Mouse (Mus musculus): ENCODE measurements around the gene Ntrk2.

The Ntrk2 gene

GRCm38 (mm10) chr13:58924486-58924885 is 118.1 kb downstream of the Ntrk2 start:
- no peak for DNase-seq (ENCODE audit: low spot score in 2 of 2)

GRCm38 (mm10) chr13:58927186-58927585 is 120.8 kb downstream of the Ntrk2 start:
- DNase-seq (ENCODE audit: low spot score in 2 of 2) = no peak

- no peak for DNase-seq (ENCODE audit: low spot score in 2 of 2)
These were observed 121.4 kb downstream of the Ntrk2 start for GRCm38 (mm10) chr13:58927656-58928226.

GRCm38 (mm10) chr13:58928668-58929436 is 122.5 kb downstream of the Ntrk2 start:
- no peak for DNase-seq (ENCODE audit: low spot score in 2 of 2)

- no peak for DNase-seq (ENCODE audit: low spot score in 2 of 2)
These were observed 123.8 kb downstream of the Ntrk2 start for GRCm38 (mm10) chr13:58930161-58930560.

GRCm38 (mm10) chr13:58933126-58933525 is 126.8 kb downstream of the Ntrk2 start:
- DNase-seq (ENCODE audit: low spot score in 2 of 2) = no peak

GRCm38 (mm10) chr13:58934576-58935110 is 128.3 kb downstream of the Ntrk2 start:
- DNase-seq (ENCODE audit: low spot score in 2 of 2) = no peak

- DNase-seq (ENCODE audit: low spot score in 2 of 2) = peak; percentile 53 to 57
These were observed 129.7 kb downstream of the Ntrk2 start for GRCm38 (mm10) chr13:58935956-58936495.

GRCm38 (mm10) chr13:58937884-58938283 is 131.5 kb downstream of the Ntrk2 start:
- no peak for DNase-seq (ENCODE audit: low spot score in 2 of 2)

- DNase-seq (ENCODE audit: low spot score in 2 of 2) = no peak
These were observed 132.1 kb downstream of the Ntrk2 start for GRCm38 (mm10) chr13:58938464-58938863.

GRCm38 (mm10) chr13:58940208-58940607 is 133.8 kb downstream of the Ntrk2 start:
- no peak for DNase-seq (ENCODE audit: low spot score in 2 of 2)

GRCm38 (mm10) chr13:58940798-58941197 is 134.4 kb downstream of the Ntrk2 start:
- DNase-seq (ENCODE audit: low spot score in 2 of 2) = no peak

- DNase-seq (ENCODE audit: low spot score in 2 of 2) = no peak
These were observed 139.4 kb downstream of the Ntrk2 start for GRCm38 (mm10) chr13:58945781-58946180.

- no peak for DNase-seq (ENCODE audit: low spot score in 2 of 2)
These were observed 140.2 kb downstream of the Ntrk2 start for GRCm38 (mm10) chr13:58946589-58946988.

- DNase-seq (ENCODE audit: low spot score in 2 of 2) = no peak
These were observed 140.7 kb downstream of the Ntrk2 start for GRCm38 (mm10) chr13:58947056-58947455.

GRCm38 (mm10) chr13:58954331-58954730 is 148.0 kb downstream of the Ntrk2 start:
- DNase-seq (ENCODE audit: low spot score in 2 of 2) = no peak

- DNase-seq (ENCODE audit: low spot score in 2 of 2) = no peak
These were observed 148.4 kb downstream of the Ntrk2 start for GRCm38 (mm10) chr13:58954764-58955163.

GRCm38 (mm10) chr13:58955237-58955777 is 148.9 kb downstream of the Ntrk2 start:
- DNase-seq (ENCODE audit: low spot score in 2 of 2) = no peak

- no peak for DNase-seq (ENCODE audit: low spot score in 2 of 2)
These were observed 152.0 kb downstream of the Ntrk2 start for GRCm38 (mm10) chr13:58958171-58958904.

- DNase-seq (ENCODE audit: low spot score in 2 of 2) = no peak
These were observed 154.0 kb downstream of the Ntrk2 start for GRCm38 (mm10) chr13:58960321-58960720.

- no peak for DNase-seq (ENCODE audit: low spot score in 2 of 2)
These were observed 158.5 kb downstream of the Ntrk2 start for GRCm38 (mm10) chr13:58964701-58965359.
